Mouse (Mus musculus): Measurements from ENCODE around the gene Lzic. TPM values are rescaled to one million over a fixed set of nuclear protein-coding genes. Genes with fewer than 3 reads are reported as not detected.

The Lzic gene
- polyA plus RNA-seq, 1 experiment: not detected

- 86% methylated on average over 5 of the region's 5 CpGs for WGBS
- Histone ChIP-seq H3K4me1 (ENCODE audit: control insufficient read depth, insufficient read depth, low read length) (peaks cover 10% of the 10 kb centered on the region), H3K4me3 (ENCODE audit: insufficient read depth, low read depth, low read length) (no peak overlapping the region), H3K27ac (ENCODE audit: insufficient read depth, low read depth, low read length) (no peak overlapping the region)
- no peak for TF ChIP-seq CTCF (IDR thresholded peaks at IDR 0.05; ENCODE audit: insufficient read depth, low read depth, low read length)
- no peak for TF ChIP-seq POLR2A (IDR thresholded peaks at IDR 0.05; ENCODE audit: insufficient read depth, low read depth, low read length)
Measured at GRCm38 (mm10) chr4:149515706-149516105, 30.7 kb downstream of the Lzic start.

- peak; percentile 44 for TF ChIP-seq POLR2A (IDR thresholded peaks at IDR 0.05; ENCODE audit: insufficient read depth, low read depth, low read length)
- no peak for TF ChIP-seq CTCF (IDR thresholded peaks at IDR 0.05; ENCODE audit: insufficient read depth, low read depth, low read length)
- H3K4me1 ChIP-seq (ENCODE audit: control insufficient read depth, insufficient read depth, low read length): peaks cover 16% of the 10 kb centered on the region
- H3K27ac ChIP-seq (ENCODE audit: insufficient read depth, low read depth, low read length): no peak within 1 kb of the TSS
- peak within 1 kb of the TSS; percentile 74 for H3K4me3 ChIP-seq (ENCODE audit: insufficient read depth, low read depth, low read length)
- WGBS: 2% methylated on average over 46 of the region's 46 CpGs
Measured at GRCm38 (mm10) chr4:149517868-149518340, 32.9 kb downstream of the Lzic start, which contains the start of gene Ctnnbip1. TSS of gene Ctnnbip1 (plus strand) at chr4:149518236.

- TF ChIP-seq CTCF (IDR thresholded peaks at IDR 0.05; ENCODE audit: insufficient read depth, low read depth, low read length) (no peak), POLR2A (IDR thresholded peaks at IDR 0.05; ENCODE audit: insufficient read depth, low read depth, low read length) (no peak; the same call in 1 of the 2 replicates)
- Histone ChIP-seq H3K4me3 (ENCODE audit: insufficient read depth, low read depth, low read length) (peak overlapping the region; percentile 74), H3K4me1 (ENCODE audit: control insufficient read depth, insufficient read depth, low read length) (peaks cover 16% of the 10 kb centered on the region), H3K27ac (ENCODE audit: insufficient read depth, low read depth, low read length) (no peak overlapping the region)
- WGBS: 5% methylated on average over 52 of the region's 52 CpGs
Measured at GRCm38 (mm10) chr4:149518351-149519220, 33.6 kb downstream of the Lzic start.

- Histone ChIP-seq H3K27ac (ENCODE audit: insufficient read depth, low read depth, low read length) (no peak overlapping the region), H3K4me1 (ENCODE audit: control insufficient read depth, insufficient read depth, low read length) (peaks cover 25% of the 10 kb centered on the region), H3K4me3 (ENCODE audit: insufficient read depth, low read depth, low read length) (no peak overlapping the region)
- no peak for TF ChIP-seq POLR2A (IDR thresholded peaks at IDR 0.05; ENCODE audit: insufficient read depth, low read depth, low read length)
- TF ChIP-seq CTCF (IDR thresholded peaks at IDR 0.05; ENCODE audit: insufficient read depth, low read depth, low read length): no peak
- 72% methylated on average over 10 of the region's 10 CpGs for WGBS
Measured at GRCm38 (mm10) chr4:149521258-149521657, 36.2 kb downstream of the Lzic start.

- no peak for TF ChIP-seq POLR2A (IDR thresholded peaks at IDR 0.05; ENCODE audit: insufficient read depth, low read depth, low read length)
- no peak for TF ChIP-seq CTCF (IDR thresholded peaks at IDR 0.05; ENCODE audit: insufficient read depth, low read depth, low read length)
- Histone ChIP-seq H3K4me3 (ENCODE audit: insufficient read depth, low read depth, low read length) (no peak overlapping the region), H3K27ac (ENCODE audit: insufficient read depth, low read depth, low read length) (no peak overlapping the region), H3K4me1 (ENCODE audit: control insufficient read depth, insufficient read depth, low read length) (peaks cover 23% of the 10 kb centered on the region)
- WGBS: 76% methylated on average over 6 of the region's 6 CpGs
Measured at GRCm38 (mm10) chr4:149523961-149524360, 38.9 kb downstream of the Lzic start.

- H3K27ac ChIP-seq (ENCODE audit: insufficient read depth, low read depth, low read length): no peak overlapping the region
- 82% methylated on average over 4 of the region's 4 CpGs for WGBS
- TF ChIP-seq POLR2A (IDR thresholded peaks at IDR 0.05; ENCODE audit: insufficient read depth, low read depth, low read length): no peak
Measured at GRCm38 (mm10) chr4:149525170-149525569, 40.1 kb downstream of the Lzic start.

GRCm38 (mm10) chr4:149525811-149526210 lies 40.8 kb downstream of the Lzic start:
- peak overlapping the region; percentile 54 for H3K27ac ChIP-seq (ENCODE audit: insufficient read depth, low read depth, low read length)
- H3K4me3 ChIP-seq (ENCODE audit: insufficient read depth, low read depth, low read length): no peak overlapping the region
- WGBS: 77% methylated on average over 6 of the region's 6 CpGs
- TF ChIP-seq CTCF (IDR thresholded peaks at IDR 0.05; ENCODE audit: insufficient read depth, low read depth, low read length) (no peak), POLR2A (IDR thresholded peaks at IDR 0.05; ENCODE audit: insufficient read depth, low read depth, low read length) (no peak)
- H3K4me1 ChIP-seq (ENCODE audit: control insufficient read depth, insufficient read depth, low read length): peaks cover 23% of the 10 kb centered on the region

More at GRCm38 (mm10) chr4:149525170-149525569, 40.1 kb downstream of the Lzic start:
- H3K4me1 ChIP-seq (ENCODE audit: control insufficient read depth, insufficient read depth, low read length): peaks cover 23% of the 10 kb centered on the region
- H3K4me3 ChIP-seq (ENCODE audit: insufficient read depth, low read depth, low read length): no peak overlapping the region

GRCm38 (mm10) chr4:149526330-149526729 lies 41.3 kb downstream of the Lzic start:
- Histone ChIP-seq H3K4me1 (ENCODE audit: control insufficient read depth, insufficient read depth, low read length) (peaks cover 19% of the 10 kb centered on the region), H3K27ac (ENCODE audit: insufficient read depth, low read depth, low read length) (peak overlapping the region; percentile 54), H3K4me3 (ENCODE audit: insufficient read depth, low read depth, low read length) (no peak overlapping the region)
- TF ChIP-seq POLR2A (IDR thresholded peaks at IDR 0.05; ENCODE audit: insufficient read depth, low read depth, low read length): no peak
- no peak for TF ChIP-seq CTCF (IDR thresholded peaks at IDR 0.05; ENCODE audit: insufficient read depth, low read depth, low read length)
- 54% methylated on average over 7 of the region's 7 CpGs for WGBS

GRCm38 (mm10) chr4:149527621-149528354 lies 42.8 kb downstream of the Lzic start:
- 83% methylated on average over 15 of the region's 15 CpGs for WGBS
- Histone ChIP-seq H3K4me3 (ENCODE audit: insufficient read depth, low read depth, low read length) (no peak overlapping the region), H3K4me1 (ENCODE audit: control insufficient read depth, insufficient read depth, low read length) (peaks cover 18% of the 10 kb centered on the region), H3K27ac (ENCODE audit: insufficient read depth, low read depth, low read length) (no peak overlapping the region)
- TF ChIP-seq CTCF (IDR thresholded peaks at IDR 0.05; ENCODE audit: insufficient read depth, low read depth, low read length) (no peak), POLR2A (IDR thresholded peaks at IDR 0.05; ENCODE audit: insufficient read depth, low read depth, low read length) (no peak)

All from olfactory bulb, adult 2 months (tissue).